Mouse (Mus musculus): ENCODE results near the gene Clec11a.

Clec11a gene

GRCm38 (mm10) chr7:44306516-44307240 is at the start of gene Clec11a:
TSS of gene Clec11a (minus strand) at chr7:44306902.
- DNase-seq = no peak

GRCm38 (mm10) chr7:44355411-44355810 is 48.7 kb upstream of the Clec11a start:
- DNase-seq = peak; percentile 38

- no peak for DNase-seq
Measured at GRCm38 (mm10) chr7:44353601-44354340, 47.1 kb upstream of the Clec11a start.

- DNase-seq = no peak
Measured at GRCm38 (mm10) chr7:44352750-44353600, 46.3 kb upstream of the Clec11a start.

- DNase-seq = no peak
Measured at GRCm38 (mm10) chr7:44351881-44352749, 45.4 kb upstream of the Clec11a start.

GRCm38 (mm10) chr7:44350957-44351711 is 44.4 kb upstream of the Clec11a start:
- peak; percentile 87 for DNase-seq

- no peak for DNase-seq
Measured at GRCm38 (mm10) chr7:44349043-44349442, 42.3 kb upstream of the Clec11a start.

- no peak for DNase-seq
Measured at GRCm38 (mm10) chr7:44344622-44345021, 37.9 kb upstream of the Clec11a start.

- DNase-seq = no peak
Measured at GRCm38 (mm10) chr7:44343459-44344015, 36.8 kb upstream of the Clec11a start.

- no peak for DNase-seq
Measured at GRCm38 (mm10) chr7:44341714-44342113, 35.0 kb upstream of the Clec11a start.

- DNase-seq = no peak
Measured at GRCm38 (mm10) chr7:44341119-44341518, 34.4 kb upstream of the Clec11a start.

GRCm38 (mm10) chr7:44340226-44340625 is 33.5 kb upstream of the Clec11a start:
- DNase-seq = no peak

GRCm38 (mm10) chr7:44337121-44337849 is 30.6 kb upstream of the Clec11a start:
- peak; percentile 34 for DNase-seq

- DNase-seq = peak; percentile 85
Measured at GRCm38 (mm10) chr7:44336046-44337021, 29.6 kb upstream of the Clec11a start.

- DNase-seq = peak; percentile 43
Measured at GRCm38 (mm10) chr7:44335031-44335878, 28.6 kb upstream of the Clec11a start.

GRCm38 (mm10) chr7:44334139-44334538 is 27.4 kb upstream of the Clec11a start:
- DNase-seq = peak; percentile 35

- no peak for DNase-seq
Measured at GRCm38 (mm10) chr7:44332336-44332735, 25.6 kb upstream of the Clec11a start.

GRCm38 (mm10) chr7:44326614-44327013 is 19.9 kb upstream of the Clec11a start:
- no peak for DNase-seq

Measured in layer of hippocampus, adult 9-11 months (tissue).